Mouse (Mus musculus): Measurements from ENCODE around the gene Ttc28. TPM values are rescaled to one million over a fixed set of nuclear protein-coding genes. Genes with fewer than 3 reads are reported as not detected.

Gene Ttc28
- polyA plus RNA-seq, 1 experiment = 6.8 TPM

DNA sequence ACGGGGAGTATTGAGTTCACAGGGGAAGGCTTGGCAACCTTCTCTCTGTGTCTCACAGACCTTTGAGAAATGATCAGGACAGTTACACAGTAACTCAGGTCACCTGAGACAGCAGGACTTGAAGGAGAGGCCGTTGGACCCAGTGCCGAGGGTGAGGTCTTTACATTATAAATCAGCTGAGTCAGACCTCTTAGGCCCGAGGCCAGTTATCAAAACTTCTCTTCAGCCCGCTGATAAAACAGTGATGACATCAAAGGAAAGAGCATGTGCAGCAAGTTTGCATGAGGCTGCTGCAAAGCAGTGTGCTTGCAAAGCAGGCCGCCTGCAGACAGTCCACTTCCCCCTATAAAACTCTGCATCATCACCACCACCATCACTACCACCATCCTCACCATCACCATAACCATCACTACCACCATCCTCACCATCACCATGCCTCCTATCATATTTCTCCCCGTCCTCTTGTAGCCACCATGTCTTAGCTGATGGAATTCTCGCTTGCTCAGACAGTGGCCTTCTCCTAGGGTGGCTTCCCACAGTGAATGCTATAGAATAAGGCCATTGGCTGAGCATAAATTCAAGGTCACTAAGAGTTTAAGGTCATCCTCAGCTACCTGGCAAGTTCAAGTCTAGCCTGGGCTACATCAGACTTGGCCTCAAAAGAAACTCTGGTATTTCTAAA lies 234.2 kb downstream of the Ttc28 start:
- no peak for TF ChIP-seq POLR2A (IDR thresholded peaks at IDR 0.05; ENCODE audit: low read depth, low read length)
- TF ChIP-seq CTCF (IDR thresholded peaks at IDR 0.05; ENCODE audit: extremely low read depth, insufficient read depth, insufficient read length, insufficient replicate concordance) = no peak
- no peak overlapping the region for H3K4me3 ChIP-seq (ENCODE audit: extremely low read depth, insufficient read depth, insufficient read length)
- peaks cover 7% of the 10 kb centered on the region; the same call in 1 of the 2 replicates for H3K4me1 ChIP-seq (ENCODE audit: control insufficient read depth, insufficient read depth, insufficient read length)
- H3K36me3 ChIP-seq (ENCODE audit: control insufficient read depth, insufficient read depth, low read length) = no peaks in the 10 kb centered on the region
- no peak for DNase-seq (ENCODE audit: low read depth in 1 of 2, low spot score in 2 of 2)
- H3K27me3 ChIP-seq (ENCODE audit: control insufficient read depth, insufficient read depth, low read length) = no peaks in the 10 kb centered on the region
- H3K27ac ChIP-seq (ENCODE audit: insufficient read depth, low read length) = no peak overlapping the region
- 62% methylated on average over 8 of the region's 8 CpGs for WGBS

DNA sequence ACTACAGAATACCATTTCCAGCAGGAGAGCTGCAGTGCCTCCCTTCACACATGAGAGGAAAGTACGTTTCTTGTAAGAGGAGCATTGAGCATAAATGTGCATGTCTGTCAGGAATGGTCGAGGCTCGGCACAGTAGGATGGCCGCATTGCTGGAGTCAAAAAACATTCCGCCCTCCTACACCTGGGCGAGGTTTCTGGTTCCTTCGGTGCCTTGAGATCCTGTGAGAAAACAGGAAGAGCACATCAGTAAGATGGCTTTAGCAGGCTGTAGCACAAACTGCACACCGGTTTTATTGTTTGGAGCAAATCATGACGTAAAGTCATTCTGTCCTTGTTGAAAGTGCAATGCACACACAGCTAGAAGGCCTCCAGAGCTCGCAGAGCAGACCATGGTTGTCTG lies 235.0 kb downstream of the Ttc28 start:
- 92% methylated on average over 10 of the region's 10 CpGs for WGBS
- TF ChIP-seq POLR2A (IDR thresholded peaks at IDR 0.05; ENCODE audit: low read depth, low read length) (no peak), CTCF (IDR thresholded peaks at IDR 0.05; ENCODE audit: extremely low read depth, insufficient read depth, insufficient read length, insufficient replicate concordance) (no peak)
- Histone ChIP-seq H3K27ac (ENCODE audit: insufficient read depth, low read length) (no peak overlapping the region), H3K4me3 (ENCODE audit: extremely low read depth, insufficient read depth, insufficient read length) (no peak overlapping the region), H3K36me3 (ENCODE audit: control insufficient read depth, insufficient read depth, low read length) (no peaks in the 10 kb centered on the region), H3K4me1 (ENCODE audit: control insufficient read depth, insufficient read depth, insufficient read length) (peaks cover 7% of the 10 kb centered on the region; the same call in 1 of the 2 replicates), H3K27me3 (ENCODE audit: control insufficient read depth, insufficient read depth, low read length) (no peaks in the 10 kb centered on the region)
- no peak for DNase-seq (ENCODE audit: low read depth in 1 of 2, low spot score in 2 of 2)

GRCm38 (mm10) chr5:111115519-111116350 lies 236.1 kb downstream of the Ttc28 start:
- no peaks in the 10 kb centered on the region for H3K36me3 ChIP-seq (ENCODE audit: control insufficient read depth, insufficient read depth, low read length)
- peak overlapping the region; percentile 64 for H3K27ac ChIP-seq (ENCODE audit: insufficient read depth, low read length)
- no peaks in the 10 kb centered on the region for H3K27me3 ChIP-seq (ENCODE audit: control insufficient read depth, insufficient read depth, low read length)
- DNase-seq (ENCODE audit: low read depth in 1 of 2, low spot score in 2 of 2) = peak; percentile 42 to 57
- TF ChIP-seq CTCF (IDR thresholded peaks at IDR 0.05; ENCODE audit: extremely low read depth, insufficient read depth, insufficient read length, insufficient replicate concordance) = no peak
- no peak for TF ChIP-seq POLR2A (IDR thresholded peaks at IDR 0.05; ENCODE audit: low read depth, low read length)
- no peak overlapping the region for H3K4me3 ChIP-seq (ENCODE audit: extremely low read depth, insufficient read depth, insufficient read length)
- H3K4me1 ChIP-seq (ENCODE audit: control insufficient read depth, insufficient read depth, insufficient read length) = peaks cover 7% of the 10 kb centered on the region; the same call in 1 of the 2 replicates
- 22% methylated on average over 15 of the region's 15 CpGs for WGBS

- Histone ChIP-seq H3K4me3 (ENCODE audit: extremely low read depth, insufficient read depth, insufficient read length) (no peak overlapping the region), H3K27ac (ENCODE audit: insufficient read depth, low read length) (no peak overlapping the region), H3K27me3 (ENCODE audit: control insufficient read depth, insufficient read depth, low read length) (no peaks in the 10 kb centered on the region), H3K4me1 (ENCODE audit: control insufficient read depth, insufficient read depth, insufficient read length) (peaks cover 7% of the 10 kb centered on the region; the same call in 1 of the 2 replicates), H3K36me3 (ENCODE audit: control insufficient read depth, insufficient read depth, low read length) (no peaks in the 10 kb centered on the region)
- DNase-seq (ENCODE audit: low read depth in 1 of 2, low spot score in 2 of 2) = no peak
- WGBS = 64% methylated on average over 3 of the region's 3 CpGs
- TF ChIP-seq CTCF (IDR thresholded peaks at IDR 0.05; ENCODE audit: extremely low read depth, insufficient read depth, insufficient read length, insufficient replicate concordance) = no peak
- TF ChIP-seq POLR2A (IDR thresholded peaks at IDR 0.05; ENCODE audit: low read depth, low read length) = no peak
These were observed 240.2 kb downstream of the Ttc28 start for GRCm38 (mm10) chr5:111119805-111120204.

DNA sequence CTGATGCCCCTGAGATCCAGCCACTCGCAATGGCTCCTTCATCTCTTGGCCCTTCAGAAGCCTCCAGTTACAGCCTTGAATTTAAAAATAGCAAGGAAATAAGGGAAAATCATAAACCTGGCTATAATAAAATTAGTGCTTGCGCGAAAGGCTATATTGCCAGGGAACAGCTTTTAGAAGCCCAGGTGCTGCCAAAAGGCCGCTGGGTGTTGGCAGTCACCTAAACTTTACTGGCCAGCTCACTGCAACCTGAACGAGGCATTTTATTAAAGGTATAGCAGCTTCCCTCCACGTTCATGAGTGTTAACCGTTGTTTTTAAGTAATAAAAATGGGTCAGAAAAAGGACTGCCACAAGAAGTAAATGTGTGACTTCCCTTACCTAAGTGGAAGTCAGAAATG lies 240.7 kb downstream of the Ttc28 start:
- WGBS = 89% methylated on average over 7 of the region's 7 CpGs
- TF ChIP-seq POLR2A (IDR thresholded peaks at IDR 0.05; ENCODE audit: low read depth, low read length) = no peak
- TF ChIP-seq CTCF (IDR thresholded peaks at IDR 0.05; ENCODE audit: extremely low read depth, insufficient read depth, insufficient read length, insufficient replicate concordance) = no peak
- no peak overlapping the region for H3K4me3 ChIP-seq (ENCODE audit: extremely low read depth, insufficient read depth, insufficient read length)
- H3K27ac ChIP-seq (ENCODE audit: insufficient read depth, low read length) = no peak overlapping the region
- no peaks in the 10 kb centered on the region for H3K27me3 ChIP-seq (ENCODE audit: control insufficient read depth, insufficient read depth, low read length)
- no peak for DNase-seq (ENCODE audit: low read depth in 1 of 2, low spot score in 2 of 2)
- peaks cover 4% of the 10 kb centered on the region; the same call in 1 of the 2 replicates for H3K4me1 ChIP-seq (ENCODE audit: control insufficient read depth, insufficient read depth, insufficient read length)
- H3K36me3 ChIP-seq (ENCODE audit: control insufficient read depth, insufficient read depth, low read length) = no peaks in the 10 kb centered on the region

DNA sequence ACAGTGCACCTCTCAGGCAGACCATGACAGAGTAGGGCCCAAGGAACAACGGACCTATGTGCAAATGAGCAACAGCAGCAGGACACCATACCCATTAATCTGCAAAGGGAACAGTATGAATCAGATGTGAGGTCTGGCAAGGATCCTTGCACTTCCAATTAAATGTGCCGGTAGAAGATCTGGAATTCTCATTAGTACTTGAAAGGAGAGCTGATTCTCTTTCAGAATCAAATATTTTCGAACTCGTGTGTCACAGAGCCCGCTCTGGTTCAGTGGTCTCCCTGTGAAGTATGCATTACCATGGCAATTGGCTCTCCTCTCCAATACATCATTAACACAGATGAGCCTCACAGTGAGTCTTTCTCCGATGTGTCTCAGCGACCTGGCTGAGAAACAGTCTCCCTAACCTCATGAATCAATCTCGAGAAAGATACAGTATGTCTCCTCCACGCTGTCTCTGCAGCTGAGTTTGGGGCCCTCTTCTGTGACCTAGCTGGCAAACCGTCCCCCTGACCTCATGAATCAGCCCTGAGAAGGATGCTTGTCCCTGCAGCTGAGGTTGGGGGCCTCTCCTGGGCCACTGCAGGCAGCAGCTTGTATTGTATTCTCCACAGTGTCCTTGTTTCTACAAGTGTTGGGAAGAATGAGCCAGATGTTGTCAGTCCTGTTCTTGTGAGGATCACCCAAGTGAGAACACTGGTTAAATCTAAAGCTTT lies 241.3 kb downstream of the Ttc28 start:
- Histone ChIP-seq H3K27me3 (ENCODE audit: control insufficient read depth, insufficient read depth, low read length) (no peaks in the 10 kb centered on the region), H3K36me3 (ENCODE audit: control insufficient read depth, insufficient read depth, low read length) (no peaks in the 10 kb centered on the region), H3K4me1 (ENCODE audit: control insufficient read depth, insufficient read depth, insufficient read length) (peaks cover 2% of the 10 kb centered on the region; the same call in 1 of the 2 replicates), H3K4me3 (ENCODE audit: extremely low read depth, insufficient read depth, insufficient read length) (no peak overlapping the region), H3K27ac (ENCODE audit: insufficient read depth, low read length) (no peak overlapping the region)
- TF ChIP-seq POLR2A (IDR thresholded peaks at IDR 0.05; ENCODE audit: low read depth, low read length) = no peak
- TF ChIP-seq CTCF (IDR thresholded peaks at IDR 0.05; ENCODE audit: extremely low read depth, insufficient read depth, insufficient read length, insufficient replicate concordance) = no peak
- 89% methylated on average over 10 of the region's 10 CpGs for WGBS
- DNase-seq (ENCODE audit: low read depth in 1 of 2, low spot score in 2 of 2) = no peak

Measured in spleen, adult 2 months (tissue).